Mouse (Mus musculus) heart, embryonic 14.5 days (tissue): ENCODE measurements around the gene Lamc1. TPM values are rescaled to one million over a fixed set of nuclear protein-coding genes. Genes with fewer than 3 reads are reported as not detected.

Experiments used
- ATAC-seq: fragments of 200-750 bp; cut with Nextera tagmentation; 2 replicates; pipeline ENCODE4 v1.8.0; 2017; ENCODE audit warnings: low read depth, moderate TSS enrichment; ENCODE audit not compliant: insufficient number of reproducible peaks, insufficient read depth, low FRiP score
- H3K27ac ChIP-seq, 2 experiments: fragments of 200-500 bp in 1 of 2; fragments of 300-500 bp in 1 of 2; sonication (generic) in 1 of 2; replicated peaks in 1 of 2; 2 replicates each; pipeline ENCODE4 v1.5.1; 2012 to 2014; ENCODE audit warnings: low read depth in 2 of 2, low read length in 2 of 2, control low read depth in 1 of 2, mild to moderate bottlenecking in 1 of 2, mixed read lengths in 1 of 2; ENCODE audit not compliant: control insufficient read depth in 1 of 2, insufficient read depth in 1 of 2
- H3K27me3 ChIP-seq: fragments of 300-500 bp; sonication (generic); 2 replicates; pipeline ENCODE4 v1.6.1; 2014; ENCODE audit warnings: mild to moderate bottlenecking, low read length, control low read depth; ENCODE audit not compliant: control insufficient read depth, insufficient read depth
- H3K36me3 ChIP-seq: fragments of 300-500 bp; sonication (generic); 2 replicates; pipeline ENCODE4 v1.6.1; 2014; ENCODE audit warnings: mild to moderate bottlenecking, control low read depth, low read length, mixed read lengths; ENCODE audit not compliant: control insufficient read depth, insufficient read depth
- H3K4me1 ChIP-seq, 2 experiments: fragments of 200-500 bp in 1 of 2; fragments of 300-500 bp in 1 of 2; sonication (generic) in 1 of 2; 2 replicates each; pipeline ENCODE4 v1.6.1; 2012 to 2014; ENCODE audit warnings: low read length in 2 of 2, control low read depth in 1 of 2, mixed read lengths in 1 of 2; ENCODE audit not compliant: control insufficient read depth in 2 of 2, insufficient read depth in 2 of 2
- H3K4me2 ChIP-seq: fragments of 300-500 bp; sonication (generic); 2 replicates; pipeline ENCODE4 v1.6.1; 2014; ENCODE audit warnings: mild to moderate bottlenecking, low read length
- H3K4me3 ChIP-seq, 2 experiments: fragments of 200-500 bp in 1 of 2; fragments of 300-500 bp in 1 of 2; sonication (generic) in 1 of 2; 2 replicates each; pipeline ENCODE4 v1.5.1; 2012 to 2014; ENCODE audit warnings: low read length in 2 of 2, mild to moderate bottlenecking in 2 of 2, control low read depth in 1 of 2, low read depth in 1 of 2, moderate library complexity in 1 of 2; ENCODE audit not compliant: control insufficient read depth in 1 of 2, insufficient read depth in 1 of 2
- H3K9ac ChIP-seq: fragments of 300-500 bp; sonication (generic); 2 replicates; pipeline ENCODE4 v1.6.1; 2014; ENCODE audit warnings: mild to moderate bottlenecking, low read length
- H3K9me3 ChIP-seq: fragments of 300-500 bp; sonication (generic); 2 replicates; pipeline ENCODE4 v1.6.1; 2016; ENCODE audit warnings: low read length, control low read depth; ENCODE audit not compliant: control insufficient read depth
- WGBS: fragments of 180-500 bp; shearing (Covaris S2); extraction: QIAGEN DNeasy Blood & Tissue Kit; methylation state at CpG from one replicate; pipeline ENCODE4 v1.1.7; 2014; 5-methylcytosine and 5-hydroxymethylcytosine counted together
- polyA plus RNA-seq: library from polyadenylated mRNA; unstranded; fragments of >200 nt; fragmentation: Nextera tagmentation; extraction: Ambion mirVana; gene quantifications from 2 replicates; pipeline ENCODE4 v1.2.1, GENCODE M21; 2014

The Lamc1 gene
- polyA plus RNA-seq, 1 experiment from 2014 or later: 133 TPM

GRCm38 (mm10) chr1:153192379-153192778 lies 140.2 kb downstream of the Lamc1 start:
- 87% methylated on average over 4 of the region's 4 CpGs for WGBS
- H3K27me3 ChIP-seq: no peaks in the 10 kb centered on the region
- H3K27ac ChIP-seq: peak overlapping the region; percentile 94 to 95
- no peaks in the 10 kb centered on the region for H3K9me3 ChIP-seq
- no peaks in the 10 kb centered on the region for H3K36me3 ChIP-seq
- H3K4me2 ChIP-seq: peak overlapping the region; percentile 44; the same call in 1 of the 2 replicates
- no peak overlapping the region for H3K4me3 ChIP-seq
- ATAC-seq: no peak
- peak overlapping the region; percentile 50 for H3K9ac ChIP-seq
- peaks cover 8 to 25% of the 10 kb centered on the region in 2 experiments for H3K4me1 ChIP-seq

DNA sequence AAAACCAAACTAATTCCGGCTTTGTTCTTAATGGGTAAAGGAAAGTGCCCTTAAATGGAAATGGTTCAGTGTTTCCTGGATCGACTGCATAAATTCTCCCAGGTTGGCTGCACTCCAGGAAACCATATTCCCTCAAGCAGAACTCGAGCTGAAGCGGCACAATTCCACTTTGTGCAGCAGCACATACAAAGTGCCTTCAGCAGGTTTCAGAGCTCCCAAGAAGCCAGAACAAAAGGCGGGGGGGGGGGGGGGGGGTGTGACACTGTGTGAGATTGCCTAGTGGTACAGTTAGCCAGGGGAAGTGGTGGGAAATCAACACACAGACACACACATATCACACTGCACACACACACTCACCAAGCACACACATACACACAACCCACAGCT lies 140.7 kb downstream of the Lamc1 start:
- peak overlapping the region; percentile 94 to 95 for H3K27ac ChIP-seq
- peak; percentile 14; the same call in 1 of the 2 replicates for ATAC-seq
- peak overlapping the region; percentile 50 for H3K9ac ChIP-seq
- WGBS: 8% methylated on average over 5 of the region's 5 CpGs
- H3K9me3 ChIP-seq: no peaks in the 10 kb centered on the region
- H3K4me3 ChIP-seq: no peak overlapping the region
- no peaks in the 10 kb centered on the region for H3K36me3 ChIP-seq
- no peaks in the 10 kb centered on the region for H3K27me3 ChIP-seq
- H3K4me2 ChIP-seq: peak overlapping the region; percentile 44
- H3K4me1 ChIP-seq: peaks cover 8 to 29% of the 10 kb centered on the region in 2 experiments

DNA sequence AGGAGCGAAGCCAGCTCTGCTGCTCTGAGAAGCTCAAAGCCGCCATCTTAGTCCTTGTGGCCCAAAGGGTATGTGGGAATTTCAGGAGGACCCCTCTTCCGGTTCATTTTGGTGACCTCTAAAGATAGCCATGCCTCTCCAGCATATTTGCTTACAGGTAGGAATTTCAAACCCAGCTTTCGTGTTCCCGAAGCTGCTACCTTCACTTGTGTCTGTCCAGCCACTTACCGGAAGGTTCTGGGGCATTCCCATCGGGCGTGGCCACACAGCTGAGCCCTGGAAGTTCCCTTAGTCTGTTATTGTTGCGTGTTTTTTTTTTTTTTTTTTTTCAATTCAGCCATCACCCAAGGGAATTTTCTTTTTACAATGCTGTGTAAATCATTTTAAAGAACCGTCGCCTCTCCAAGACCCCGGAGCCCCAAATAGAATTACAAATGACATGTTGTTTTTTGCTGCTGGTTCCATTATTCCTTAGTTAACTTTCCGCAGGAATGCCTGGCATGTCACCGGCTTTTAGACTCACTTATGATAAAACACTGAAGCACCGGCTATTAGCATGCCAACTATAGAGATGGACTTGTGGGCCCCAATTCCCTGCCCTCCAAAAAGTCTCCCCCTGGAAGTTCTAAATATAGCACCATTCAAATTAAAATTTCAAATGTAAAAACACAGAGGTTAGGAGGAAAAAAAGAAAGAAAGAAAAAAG lies 141.2 kb downstream of the Lamc1 start:
- peak overlapping the region; percentile 50; the same call in 1 of the 2 replicates for H3K9ac ChIP-seq
- H3K4me3 ChIP-seq: no peak overlapping the region
- H3K27me3 ChIP-seq: no peaks in the 10 kb centered on the region
- whole genome bisulfite sequencing: 32% methylated on average over 15 of the region's 15 CpGs
- H3K36me3 ChIP-seq: no peaks in the 10 kb centered on the region
- H3K9me3 ChIP-seq: no peaks in the 10 kb centered on the region
- ATAC-seq: no peak
- peak overlapping the region; percentile 44 for H3K4me2 ChIP-seq
- H3K4me1 ChIP-seq: peaks cover 10 to 30% of the 10 kb centered on the region in 2 experiments
- H3K27ac ChIP-seq: peak overlapping the region; percentile 94 to 95

DNA sequence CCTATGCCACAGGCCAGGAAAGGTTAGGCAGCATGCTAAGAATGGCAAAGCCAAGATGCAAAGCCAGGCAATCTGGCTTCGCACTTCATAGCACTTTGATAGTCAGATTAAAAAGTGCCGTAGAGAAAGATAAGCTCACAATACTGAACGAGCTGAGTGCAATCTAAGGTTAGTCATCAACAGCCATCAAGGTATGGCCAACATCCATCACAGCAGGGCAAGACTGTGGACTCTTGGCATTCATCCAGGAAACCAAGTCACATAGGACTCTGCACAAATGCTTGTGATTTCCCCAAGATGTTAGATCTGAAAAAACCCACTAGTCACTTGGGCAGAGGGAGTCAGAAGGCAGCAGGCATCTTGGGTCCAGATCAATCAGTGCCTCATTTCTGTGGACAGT lies 144.5 kb downstream of the Lamc1 start:
- 0 out of 2 replicates have a peak, but pooled peaks have one; percentile 14 for ATAC-seq
- WGBS: 28% methylated on average over 3 of the region's 3 CpGs

GRCm38 (mm10) chr1:153185828-153186803 lies 146.5 kb downstream of the Lamc1 start, which contains the start of gene Lamc2:
TSS of gene Lamc2 (minus strand) at chr1:153186447.
- Histone ChIP-seq H3K27ac (no peak within 1 kb of the TSS; a peak in 1 of 4 replicates), H3K27me3 (no peaks in the 10 kb centered on the region; the same call in 1 of the 2 replicates), H3K4me1 (peaks cover 9 to 33% of the 10 kb centered on the region in 2 experiments), H3K9me3 (no peaks in the 10 kb centered on the region), H3K4me3 (peak within 1 kb of the TSS; percentile 45 to 56), H3K9ac (peak within 1 kb of the TSS; percentile 79), H3K36me3 (no peaks in the 10 kb centered on the region), H3K4me2 (peak within 1 kb of the TSS; percentile 89)
- ATAC-seq: no peak
- WGBS: 6% methylated on average over 45 of the region's 46 CpGs

More for the DNA sequence above, 144.5 kb downstream of the Lamc1 start:
- Histone ChIP-seq H3K4me3 (no peak overlapping the region), H3K9me3 (no peaks in the 10 kb centered on the region), H3K4me1 (peaks cover 15 to 44% of the 10 kb centered on the region in 2 experiments), H3K27me3 (no peaks in the 10 kb centered on the region; the same call in 1 of the 2 replicates), H3K9ac (no peak overlapping the region), H3K27ac (no peak overlapping the region), H3K4me2 (no peak overlapping the region), H3K36me3 (no peaks in the 10 kb centered on the region)

- H3K9ac ChIP-seq: no peak overlapping the region
- no peaks in the 10 kb centered on the region for H3K36me3 ChIP-seq
- WGBS: 47% methylated on average over 9 of the region's 9 CpGs
- no peak overlapping the region for H3K4me3 ChIP-seq
- H3K4me1 ChIP-seq: peaks cover 4 to 18% of the 10 kb centered on the region in 2 experiments
- no peak overlapping the region for H3K4me2 ChIP-seq
- peak overlapping the region; percentile 41 to 48; a peak in 3 of 4 replicates for H3K27ac ChIP-seq
- H3K27me3 ChIP-seq: no peaks in the 10 kb centered on the region; the same call in 1 of the 2 replicates
- ATAC-seq: no peak
- no peaks in the 10 kb centered on the region for H3K9me3 ChIP-seq
Measured at GRCm38 (mm10) chr1:153180586-153181289, 151.8 kb downstream of the Lamc1 start.

DNA sequence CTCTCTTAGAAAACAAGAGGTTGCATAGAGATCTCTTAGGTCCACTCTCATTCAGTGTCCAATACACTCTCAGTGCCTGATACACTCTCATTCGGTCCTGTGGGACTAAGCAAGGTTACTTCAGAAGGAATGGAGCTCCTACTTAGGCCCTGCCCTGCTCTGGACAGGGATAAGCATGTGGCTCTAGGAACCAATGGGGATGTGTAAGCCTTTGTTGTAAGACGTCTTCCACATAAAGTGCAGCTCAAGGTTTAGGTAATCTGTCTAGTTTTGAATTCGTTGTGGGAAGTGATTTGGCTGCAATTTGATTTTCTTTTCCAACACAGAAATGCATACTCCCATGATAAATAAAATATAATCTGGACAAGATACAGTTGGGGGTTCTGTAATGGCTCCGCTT lies 152.4 kb downstream of the Lamc1 start:
- Histone ChIP-seq H3K9me3 (no peaks in the 10 kb centered on the region), H3K36me3 (no peaks in the 10 kb centered on the region), H3K27me3 (no peaks in the 10 kb centered on the region; the same call in 1 of the 2 replicates), H3K4me1 (peaks cover 4 to 15% of the 10 kb centered on the region in 2 experiments), H3K4me2 (no peak overlapping the region), H3K9ac (no peak overlapping the region), H3K4me3 (no peak overlapping the region), H3K27ac (peak overlapping the region; percentile 41 to 48; a peak in 3 of 4 replicates)
- 68% methylated on average over 4 of the region's 4 CpGs for WGBS
- no peak for ATAC-seq
